Mouse (Mus musculus) adrenal gland (tissue): ENCODE results near the gene Sbsn.

Experiments used
- intact Hi-C: fragments of 180-260 bp; cut with DNase I; formaldehyde crosslinking; loops from one replicate; pipeline ENCODE4 v1.15.1; 2025

Sbsn gene

DNA sequence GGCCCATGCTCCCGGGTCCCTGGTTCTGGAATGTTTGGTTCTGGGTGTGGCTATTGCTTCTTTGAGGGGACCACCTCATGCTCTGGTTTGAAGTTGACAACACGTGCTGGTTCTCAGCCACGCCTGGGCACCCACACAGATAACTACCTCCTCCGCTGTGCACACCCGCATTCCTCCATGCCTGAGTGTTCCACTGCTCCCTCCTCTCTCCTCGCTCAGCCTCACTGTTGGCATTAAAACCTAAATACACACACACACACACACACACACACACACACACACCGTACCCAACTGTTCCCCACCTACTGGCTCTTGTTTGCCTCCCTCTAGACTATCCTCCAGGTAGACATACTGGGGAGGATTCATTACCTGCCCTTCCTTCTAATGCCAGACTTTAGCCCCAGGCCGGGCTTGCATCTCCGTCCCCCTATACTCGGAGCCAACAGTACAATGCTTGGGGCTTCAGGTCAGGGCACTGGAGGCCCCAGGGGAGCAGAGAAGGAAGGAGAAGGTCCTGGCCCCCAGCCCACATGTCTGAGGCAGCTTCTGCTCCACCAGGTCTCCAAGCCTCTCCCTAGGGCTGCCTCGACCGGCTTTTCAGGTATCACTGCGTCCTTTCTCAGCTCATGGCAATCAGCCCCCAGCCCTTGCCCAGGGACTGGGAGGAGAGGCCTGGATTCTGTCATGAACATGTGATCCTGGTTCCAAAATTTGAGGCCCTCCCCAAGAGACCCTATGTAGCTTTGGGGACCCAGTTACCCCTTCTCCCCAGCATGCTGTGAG, 1.3 kb upstream of the Sbsn start:
- intact Hi-C loops = no loop called here

DNA sequence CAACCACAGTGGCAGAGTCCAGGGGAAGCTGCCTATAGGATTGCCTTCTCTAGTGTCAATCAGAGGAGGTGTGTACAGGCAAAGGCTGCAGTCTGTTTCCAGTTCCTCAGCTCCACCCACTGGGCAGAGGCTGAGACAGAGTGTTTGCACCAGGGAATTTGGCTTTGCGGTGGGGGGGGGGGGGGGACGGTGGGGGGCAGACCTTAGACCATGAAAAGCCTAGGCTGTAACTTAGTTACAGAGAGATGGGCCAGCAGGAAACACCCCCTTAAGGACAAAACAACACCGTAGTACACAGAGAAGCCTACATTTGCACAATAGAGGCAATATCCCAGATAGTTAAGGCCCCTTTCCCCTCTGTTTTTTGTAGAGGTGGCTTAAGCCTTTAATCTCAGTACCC, 5.7 kb downstream of the Sbsn start:
- intact Hi-C loops = no loop called here

DNA sequence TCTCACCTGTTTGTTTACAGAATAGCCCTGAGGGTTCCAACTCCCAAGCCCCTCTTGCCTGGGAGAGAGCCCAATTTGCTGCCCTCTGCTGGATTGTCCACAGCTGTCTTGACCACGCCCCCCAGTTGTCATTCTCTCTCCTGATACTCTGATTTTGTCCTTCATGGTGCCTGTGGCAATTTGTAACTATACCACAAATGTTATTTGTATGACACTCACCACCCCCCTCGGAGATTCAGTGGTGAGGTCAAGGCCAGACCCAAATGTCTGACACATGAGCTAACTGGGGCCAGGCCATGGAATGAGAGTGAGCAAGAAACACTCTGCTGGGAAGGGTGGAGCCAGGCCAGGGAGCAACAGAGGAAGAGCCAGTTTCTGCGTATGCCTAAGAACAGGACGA, 7.6 kb downstream of the Sbsn start:
- intact Hi-C loops = no loop called here

DNA sequence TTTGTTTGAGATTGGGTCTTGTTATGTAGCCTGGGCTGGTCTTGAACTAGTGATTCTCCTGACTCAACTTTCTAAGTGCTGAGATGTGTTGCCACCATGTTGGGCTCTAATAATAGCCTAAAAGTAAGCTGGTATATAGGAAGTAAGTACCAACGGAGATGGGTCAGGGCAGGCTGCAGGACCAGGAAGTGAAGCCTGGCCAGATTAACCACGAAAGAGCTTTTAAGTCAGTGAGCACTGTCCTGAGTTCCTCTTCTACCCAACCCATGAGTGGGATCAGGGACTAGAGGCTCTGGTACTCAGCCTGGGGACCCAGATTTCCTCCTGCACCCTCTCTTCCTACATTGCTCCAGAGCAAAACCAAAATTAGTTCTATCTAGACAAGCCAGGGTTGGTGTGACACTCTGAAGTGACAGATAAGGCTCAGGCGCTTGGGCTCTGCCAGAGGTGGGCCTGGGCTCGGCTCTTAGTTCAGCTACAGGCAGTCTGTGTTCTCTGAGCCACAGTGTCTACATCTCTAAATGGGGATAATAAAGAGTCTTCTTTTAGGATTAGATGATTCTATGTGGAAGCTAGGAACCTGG, 10.6 kb downstream of the Sbsn start:
- intact Hi-C loops = loop anchor here (10.0 kb wide), 1 partner anchor 87 kb away; the partner anchor contains the start of gene Pmis2

DNA sequence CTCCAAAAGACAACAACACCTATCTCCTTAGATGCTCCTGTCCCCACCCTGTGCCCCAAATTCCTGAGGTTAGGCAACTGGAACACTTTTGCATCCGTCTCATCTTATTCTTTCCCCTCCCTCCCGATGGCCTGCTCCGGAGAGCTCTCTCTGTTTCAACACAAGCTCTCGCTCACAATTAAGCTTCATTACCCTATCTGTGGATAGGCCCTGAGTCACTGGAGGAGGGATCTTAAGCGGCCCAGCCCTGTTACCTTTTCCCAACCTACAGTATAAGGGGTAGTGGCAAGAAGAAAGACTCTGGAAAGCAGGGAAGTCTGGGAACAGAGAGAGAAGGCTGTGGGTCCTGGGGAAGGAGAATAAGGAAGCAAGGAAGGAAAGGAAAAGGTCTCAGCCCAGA, 12.2 kb downstream of the Sbsn start, which contains the start of gene Dmkn:
Gene Dmkn, plus strand, starts transcription at position 301 of the 400 bp plus-strand sequence.
- intact Hi-C loops = loop anchor here (10.0 kb wide), 1 partner anchor 89 kb away; the partner anchor contains the start of gene Pmis2

DNA sequence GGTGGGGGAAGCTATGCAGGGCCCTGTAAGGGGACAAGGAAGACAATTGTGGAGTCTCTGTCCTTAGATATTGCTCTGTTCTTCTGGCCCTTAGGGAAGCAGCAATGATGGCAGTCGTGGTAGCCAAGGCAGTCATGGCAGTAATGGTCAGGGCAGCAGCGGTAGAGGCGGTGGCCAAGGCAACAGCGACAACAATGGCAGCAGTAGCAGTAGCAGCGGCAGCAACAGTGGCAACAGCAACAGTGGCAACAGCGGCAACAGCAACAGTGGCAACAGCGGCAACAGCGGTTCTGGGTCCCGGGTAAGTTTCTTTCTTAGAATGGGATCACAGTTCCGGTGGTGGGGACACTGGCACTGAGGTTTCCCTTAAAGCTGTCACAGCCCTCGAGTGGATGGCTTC, 13.9 kb downstream of the Sbsn start:
- intact Hi-C loops = loop anchor here (10.0 kb wide), 1 partner anchor 90 kb away; the partner anchor contains the start of gene Pmis2

DNA sequence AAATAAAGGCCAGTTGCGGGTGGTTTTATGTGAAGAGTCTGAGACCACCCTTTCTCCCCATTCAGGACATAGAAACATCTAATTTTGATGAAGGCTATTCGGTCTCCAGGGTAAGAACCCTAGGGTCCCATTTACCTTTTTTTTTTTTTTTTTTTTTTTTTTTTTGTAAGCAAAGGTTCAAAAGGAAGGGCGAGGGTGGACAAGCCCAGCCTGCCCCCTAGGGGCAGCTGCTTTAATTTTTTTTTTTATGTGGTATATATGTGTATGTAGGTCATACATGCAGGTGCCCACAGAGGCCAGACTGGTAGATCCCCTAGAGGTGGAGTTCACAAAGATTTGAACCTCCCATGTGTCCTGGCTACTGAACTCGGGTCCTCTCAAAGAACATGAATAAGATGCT, 15.1 kb downstream of the Sbsn start:
- intact Hi-C loops = loop anchor here (10.0 kb wide), 1 partner anchor 92 kb away; the partner anchor contains the start of gene Pmis2

DNA sequence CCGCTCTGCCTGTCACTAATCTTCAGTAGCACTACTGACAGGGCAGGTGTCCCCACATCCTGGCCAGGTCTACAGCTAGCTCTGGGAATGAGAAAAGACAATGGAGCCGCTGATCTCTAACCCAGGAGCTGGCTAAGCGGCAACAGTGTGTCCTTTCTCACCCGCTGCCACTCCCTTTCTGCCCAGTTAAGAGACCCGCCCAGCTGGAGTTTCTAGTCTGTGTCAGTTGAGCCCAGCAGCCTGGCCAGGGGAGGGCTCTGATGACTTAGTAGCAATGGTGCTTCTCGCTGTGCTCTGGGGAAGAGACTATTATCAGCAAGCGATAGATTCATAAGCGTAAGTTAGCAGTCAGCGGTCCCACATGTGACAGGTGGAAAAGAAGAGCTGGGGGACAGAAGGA, 18.0 kb downstream of the Sbsn start:
- intact Hi-C loops = loop anchor here (10.0 kb wide), 1 partner anchor 94 kb away; the partner anchor contains the start of gene Pmis2

DNA sequence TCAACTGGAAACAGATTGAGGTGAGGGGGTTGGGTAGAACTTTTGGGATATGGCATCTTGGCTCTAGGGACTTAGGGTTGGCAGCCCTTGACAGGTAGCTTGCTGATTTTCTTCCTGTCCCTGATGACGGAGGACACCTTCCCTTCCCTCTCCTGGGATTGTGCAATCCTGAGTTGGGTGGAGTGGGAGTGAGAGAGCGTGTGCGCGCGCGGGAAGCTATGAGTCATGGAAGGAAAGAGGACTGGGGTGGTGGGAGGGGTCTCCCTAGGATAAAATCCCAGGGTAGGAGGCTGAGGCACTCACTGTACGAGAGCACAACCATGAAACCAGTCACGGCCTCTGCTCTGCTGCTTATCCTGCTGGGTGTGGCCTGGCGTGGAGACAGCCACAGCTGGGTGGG, 24.8 kb downstream of the Sbsn start:
- intact Hi-C loops = no loop called here

DNA sequence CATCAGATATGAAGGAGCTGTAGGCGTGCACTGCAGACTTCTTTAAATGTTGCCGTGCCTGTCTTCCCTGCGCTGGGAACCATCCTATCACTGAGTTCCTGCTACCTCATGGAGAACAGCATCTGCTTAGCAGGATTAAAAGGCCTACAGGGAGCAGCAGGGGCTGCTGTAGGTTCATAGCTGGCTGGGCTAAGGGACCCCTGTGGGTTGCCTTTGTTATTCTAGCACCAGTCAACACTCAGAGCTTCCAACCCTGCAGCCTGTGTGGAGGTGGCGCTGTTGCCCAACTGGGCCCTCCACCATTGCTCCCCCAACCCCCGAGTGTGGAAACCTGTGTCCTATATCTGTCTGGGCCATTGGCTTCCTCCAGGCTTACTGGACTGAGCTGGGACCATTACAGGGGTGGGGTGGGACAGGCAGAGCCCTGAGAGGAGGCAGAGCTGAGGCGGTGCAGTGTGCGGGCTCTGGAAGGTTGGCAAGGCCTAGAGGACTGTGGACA, 25.9 kb downstream of the Sbsn start:
- intact Hi-C loops = no loop called here

DNA sequence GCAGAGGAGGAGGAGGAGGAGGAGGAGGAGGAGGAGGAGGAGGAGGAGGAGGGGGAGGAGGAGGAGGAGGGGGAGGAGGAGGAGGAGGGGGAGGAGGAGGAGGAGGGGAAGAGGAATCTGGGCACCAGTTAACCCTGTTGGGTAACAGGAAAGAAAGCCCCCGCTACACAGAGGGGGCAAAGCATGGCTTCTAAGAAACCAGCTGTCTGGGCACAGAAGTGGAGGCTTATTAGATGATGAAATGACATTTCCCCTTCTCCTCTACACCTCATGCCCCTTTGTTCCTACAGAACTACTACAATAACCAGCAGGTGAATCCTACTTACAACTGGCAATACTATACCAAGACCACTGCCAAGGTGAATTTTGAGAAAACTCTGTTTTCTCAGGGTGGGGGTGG, 26.6 kb downstream of the Sbsn start:
- intact Hi-C loops = no loop called here

DNA sequence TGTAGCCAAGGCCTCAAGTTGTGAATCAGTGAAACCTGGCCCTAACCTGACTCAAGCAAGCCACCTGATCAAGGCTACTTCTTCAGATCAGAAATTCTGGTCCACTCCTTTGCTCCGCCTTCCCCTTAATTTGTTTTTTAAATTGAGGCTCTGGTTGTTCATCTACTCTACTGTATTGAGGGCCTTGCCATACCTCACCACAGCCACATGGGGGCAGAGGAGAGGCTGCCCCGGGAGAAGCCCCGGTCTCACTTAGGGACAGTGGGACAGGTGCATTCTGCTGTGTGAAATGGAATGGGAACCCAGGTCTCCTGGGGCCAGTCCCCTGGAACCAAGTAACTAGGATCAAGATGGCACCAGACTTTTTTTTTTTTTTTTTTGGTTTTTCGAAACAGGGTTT, 30.5 kb downstream of the Sbsn start:
- intact Hi-C loops = no loop called here

DNA sequence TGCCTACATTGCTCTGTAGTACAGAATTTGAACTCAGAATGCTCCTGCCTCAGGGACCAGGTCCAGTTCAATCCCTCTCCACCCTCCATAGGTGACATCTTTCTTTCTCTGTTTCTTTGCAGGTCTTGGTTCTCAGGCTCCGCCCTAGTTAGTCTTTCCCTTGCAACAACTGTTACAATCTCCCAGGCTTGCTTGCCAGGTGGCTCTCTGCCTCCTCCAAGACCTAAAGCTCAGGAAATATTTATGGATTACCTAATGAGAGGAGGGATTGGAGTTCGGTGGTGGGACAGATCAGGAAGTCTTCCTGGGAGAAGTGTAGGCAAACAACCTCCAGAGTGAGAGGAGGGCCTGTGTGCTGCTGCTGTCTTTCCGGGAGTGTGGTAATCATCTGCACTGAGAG, 31.4 kb downstream of the Sbsn start:
- intact Hi-C loops = no loop called here

DNA sequence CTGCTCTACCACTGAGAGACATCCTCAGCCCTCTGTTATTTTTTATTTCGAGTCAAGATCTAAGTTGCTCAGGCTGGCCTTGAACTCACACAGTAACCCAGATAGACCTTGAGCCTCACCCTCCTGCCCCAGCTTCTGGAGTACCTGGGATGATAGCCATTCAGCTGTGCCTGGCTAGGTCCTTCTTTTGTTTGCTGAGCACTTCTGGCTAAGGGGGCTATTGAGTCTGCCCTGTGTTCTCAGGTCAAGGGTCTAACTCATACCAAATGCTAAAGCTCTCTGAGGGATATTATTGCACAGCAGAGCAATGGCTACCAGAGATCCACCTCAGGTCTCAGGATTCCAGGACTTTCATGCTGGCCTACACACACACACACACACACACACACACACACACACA, 33.9 kb downstream of the Sbsn start:
- intact Hi-C loops = no loop called here

DNA sequence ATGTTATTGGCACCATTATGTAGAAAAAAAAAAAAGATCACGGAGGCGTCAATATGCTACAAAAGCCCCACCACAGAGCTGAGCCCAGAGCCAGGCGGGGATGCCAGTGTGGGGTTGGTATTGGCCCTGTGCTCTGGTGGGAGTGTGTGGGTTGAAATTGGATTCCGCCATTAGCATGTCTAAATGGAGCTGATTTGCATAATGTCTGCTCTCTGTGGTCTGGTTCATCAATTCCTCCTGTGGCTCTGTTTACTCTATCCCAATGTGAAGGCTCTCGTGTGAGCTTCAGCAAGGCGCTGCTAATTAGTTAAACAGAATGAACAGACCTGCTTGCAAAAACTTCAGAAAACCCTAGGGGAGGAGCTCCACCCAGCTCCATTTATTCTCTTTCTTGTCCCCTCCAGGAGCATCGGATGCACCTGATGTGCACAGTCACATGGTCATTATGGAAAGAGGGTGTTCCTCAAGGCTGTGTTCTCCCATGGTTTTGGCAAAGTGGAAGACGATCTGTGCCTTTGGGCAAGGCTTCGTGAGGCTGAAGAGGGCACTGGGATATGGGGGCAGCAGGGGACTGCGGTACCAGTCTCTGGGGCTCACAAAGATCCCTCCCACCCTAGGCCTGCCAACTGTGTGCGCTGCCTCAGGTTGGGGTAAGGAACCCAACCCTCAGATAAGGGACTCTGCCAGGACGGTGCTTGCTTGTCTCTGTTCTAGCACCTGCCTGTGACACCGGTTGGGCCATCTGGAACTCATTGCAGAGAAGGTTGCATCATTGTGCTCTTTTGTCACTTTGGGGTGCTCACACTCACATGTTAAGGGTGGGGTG, 34.7 kb downstream of the Sbsn start:
- intact Hi-C loops = no loop called here

DNA sequence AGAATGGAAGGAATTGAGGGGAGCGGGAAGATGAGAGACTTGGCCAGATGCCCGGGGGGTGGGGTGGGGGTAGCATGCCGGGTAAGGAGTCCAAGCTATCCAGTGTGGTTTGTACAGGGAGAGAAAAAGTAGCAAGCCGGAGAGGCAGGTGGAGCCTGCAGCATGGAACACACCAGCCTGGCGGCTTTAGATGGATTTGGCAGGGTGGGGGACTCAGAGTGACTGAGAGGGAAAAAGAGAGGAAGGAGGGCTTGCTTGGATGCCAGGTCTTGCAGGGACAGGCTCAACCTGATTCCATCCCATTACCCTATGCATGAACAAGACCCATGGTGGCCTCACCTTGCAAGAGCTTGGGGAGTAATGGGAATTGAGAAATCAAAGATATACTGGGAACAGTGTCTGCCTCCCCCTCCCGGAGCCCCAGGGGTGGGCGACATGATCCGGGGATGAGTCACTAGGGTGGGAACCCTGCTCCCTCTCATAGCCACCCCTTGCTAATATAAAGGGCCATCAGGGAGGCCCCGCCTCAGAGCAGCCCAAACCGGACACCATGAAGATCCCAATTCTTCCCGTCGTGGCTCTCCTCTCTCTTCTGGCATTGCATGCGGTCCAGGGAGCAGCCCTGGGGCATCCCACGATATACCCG, 36.2 kb downstream of the Sbsn start, which contains the start of gene Krtdap:
Gene Krtdap, plus strand, starts transcription at position 520 of the 646 bp plus-strand sequence.
- intact Hi-C loops = no loop called here

DNA sequence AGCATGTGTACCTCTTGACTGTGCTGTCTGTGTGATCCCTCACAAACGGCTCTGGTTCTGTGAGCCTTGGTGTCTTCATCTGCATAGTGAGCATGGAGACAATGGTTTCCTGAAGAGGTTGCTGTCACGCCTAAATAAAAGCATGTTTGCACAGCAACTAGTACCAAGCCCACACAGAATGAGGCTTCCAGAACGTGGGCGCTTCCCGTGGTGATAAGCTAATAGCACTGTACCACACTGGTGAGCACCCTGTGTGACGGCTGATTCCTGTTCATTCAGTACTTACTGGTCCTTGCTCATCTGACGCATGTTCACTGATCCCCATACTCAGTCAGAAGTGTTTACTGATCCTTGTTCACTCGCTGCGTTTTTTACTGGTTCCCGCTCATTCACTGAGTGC, 38.9 kb downstream of the Sbsn start:
- intact Hi-C loops = no loop called here

DNA sequence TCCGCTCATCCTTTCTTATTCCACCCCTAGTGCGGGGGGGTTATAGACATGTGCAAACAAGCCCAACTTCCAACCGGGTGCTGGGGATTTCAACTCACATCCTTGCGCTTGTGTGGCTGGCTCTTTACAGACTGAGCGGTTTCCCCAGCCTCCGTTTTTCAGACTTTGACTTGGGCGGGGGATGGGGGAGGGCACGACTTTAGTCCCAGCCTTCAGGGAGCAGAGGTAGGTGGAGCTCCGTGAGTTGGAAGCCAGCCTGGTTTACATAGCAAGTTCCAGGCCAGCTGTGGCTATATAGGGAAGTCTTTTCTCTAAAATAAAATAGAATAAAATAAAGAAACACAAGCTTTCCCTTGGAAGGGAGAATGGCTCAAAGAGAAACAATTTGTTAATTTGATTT, 40.6 kb downstream of the Sbsn start:
- intact Hi-C loops = no loop called here

DNA sequence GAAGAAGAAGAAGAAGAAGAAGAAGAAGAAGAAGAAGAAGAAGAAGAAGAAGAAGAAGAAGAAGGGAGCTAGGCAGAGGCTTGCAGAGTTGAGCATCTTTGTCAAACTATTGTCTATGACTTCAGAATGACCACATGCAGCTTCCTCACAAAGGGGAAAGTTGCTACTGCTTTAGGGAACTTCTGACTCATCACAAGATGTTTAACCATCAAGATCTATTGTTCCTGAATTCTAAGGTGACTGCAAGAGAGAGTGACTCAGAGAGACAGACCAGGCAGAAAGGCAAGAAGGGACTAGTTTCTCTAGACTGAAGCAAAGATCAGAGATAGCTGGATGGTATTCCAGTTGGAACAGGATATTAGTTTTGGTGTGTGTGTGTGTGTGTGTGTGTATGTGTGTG, 43.6 kb downstream of the Sbsn start:
- intact Hi-C loops = no loop called here

DNA sequence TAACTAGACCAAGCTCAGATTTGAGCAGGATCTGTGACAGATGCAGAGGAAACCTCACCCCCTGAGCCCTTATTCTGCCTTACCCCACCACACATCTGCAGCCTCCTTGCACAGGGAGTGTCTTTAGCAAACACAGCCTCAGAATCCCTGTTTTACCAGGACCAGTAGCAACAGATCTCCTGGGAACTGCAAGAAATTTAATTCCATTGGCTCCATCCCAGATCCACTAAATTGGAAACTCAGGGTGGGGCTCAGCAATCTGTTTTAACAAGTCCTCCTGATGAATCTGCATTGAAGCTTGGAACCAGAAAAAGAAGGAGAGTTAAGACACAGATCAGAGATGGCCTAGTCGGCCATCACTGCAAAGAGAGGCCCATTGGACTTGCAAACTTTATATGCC, 45.5 kb downstream of the Sbsn start:
- intact Hi-C loops = no loop called here

DNA sequence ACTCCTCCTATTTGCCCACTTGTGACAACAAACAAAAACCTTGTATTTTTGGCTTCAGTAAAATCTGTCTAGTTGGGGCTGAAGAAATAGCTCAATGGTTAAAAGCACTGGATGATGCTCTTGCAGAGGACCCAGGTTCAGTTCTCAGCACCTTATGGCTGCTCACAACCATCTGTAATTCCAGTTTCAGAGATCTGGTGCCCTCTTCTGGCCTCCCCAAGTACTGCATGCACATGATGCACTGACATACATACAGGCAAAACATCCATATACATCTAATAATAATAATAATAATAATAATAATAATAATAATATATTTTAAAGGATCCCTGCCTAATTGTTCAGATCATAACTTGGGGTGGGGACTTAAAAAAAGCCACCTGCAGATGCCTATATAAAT, 49.4 kb downstream of the Sbsn start:
- intact Hi-C loops = no loop called here
